Mouse (Mus musculus): ENCODE measurements at regions not wholly inside any gene's neighbourhood (a gene's known extent, or its start where the extent isn't known, plus 50 kb on each side); places are given as distances from the start of the nearest gene placed in this dataset.

DNA sequence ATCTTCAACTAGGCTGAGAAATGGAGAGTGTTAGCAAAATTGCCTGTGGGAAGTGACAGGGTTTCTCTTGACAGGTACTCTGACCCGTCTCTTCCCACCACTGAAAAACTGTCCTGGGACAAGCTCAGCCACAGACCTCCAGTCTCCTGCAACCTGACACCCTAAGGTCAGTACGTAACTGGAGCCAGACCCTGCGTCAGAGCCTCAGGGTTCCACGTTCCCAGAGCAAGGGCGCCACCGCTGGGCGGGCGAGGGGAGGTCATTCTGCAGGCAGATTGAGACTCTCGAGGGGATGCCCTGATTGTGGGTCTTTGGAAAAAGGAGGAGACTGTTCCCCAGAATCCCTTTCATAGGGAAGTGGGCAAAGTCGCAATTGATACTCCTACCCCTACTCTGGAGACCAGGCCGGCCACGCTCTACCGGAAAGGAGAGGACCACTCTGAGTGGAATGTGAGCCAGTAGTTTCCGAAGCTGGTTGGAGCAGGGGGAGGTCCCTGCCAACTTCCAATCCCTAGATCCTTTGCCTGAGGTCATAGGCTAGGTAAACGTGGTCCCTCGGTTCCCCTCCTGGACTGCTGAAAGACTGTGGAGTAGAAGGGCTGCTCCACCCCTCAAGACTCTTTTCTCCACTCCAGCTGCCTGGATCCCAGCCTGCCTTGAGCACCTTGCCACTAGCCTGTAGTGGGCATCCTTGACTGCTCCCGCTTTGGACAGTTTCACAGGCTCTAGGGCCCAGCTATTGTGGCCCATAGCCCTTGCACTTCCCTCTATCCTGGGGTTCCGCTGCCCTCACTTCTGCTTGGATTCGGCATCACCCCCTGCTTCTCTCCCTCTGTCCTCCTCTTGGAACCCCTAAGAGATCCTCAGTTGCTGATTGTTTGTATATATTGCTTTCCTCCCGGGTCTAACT, 61.0 kb upstream of the Lpcat1 start:
- ChIA-PET POLR2A (interaction anchor here in 3 of 4 experiments (0.5 to 2.1 kb wide), 5 partner anchors 27 to 188 kb away, joined by 3 to 11 read pairs (median 3); no protein-coding TSS in a partner anchor), CTCF (interaction anchor here (0.5 to 2.1 kb wide), 30 partner anchors 8 to 604 kb away, joined by 3 to 18 read pairs (median 5); partner anchors contain the start of gene Slc6a3 (in 1 of the 4))

DNA sequence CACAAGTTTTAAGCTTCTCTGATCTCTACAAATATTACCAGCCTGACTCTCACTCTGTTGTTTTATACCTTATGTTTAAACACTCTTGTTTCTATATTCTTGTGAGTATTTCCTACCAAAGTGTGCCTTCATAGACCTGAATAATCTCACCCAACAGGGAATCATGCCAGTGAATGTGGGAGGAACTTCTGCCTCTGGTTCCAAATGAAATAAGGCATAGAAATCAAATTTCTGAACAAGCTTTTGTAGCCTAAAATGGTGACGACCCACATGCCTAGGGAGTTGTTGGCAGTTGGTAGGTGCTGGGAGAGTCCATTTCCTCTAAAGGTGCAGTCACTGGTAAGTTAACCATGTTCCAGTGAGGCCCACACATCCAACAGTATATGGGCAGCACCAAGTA, 66.1 kb upstream of the Lpcat1 start:
- POLR2A ChIA-PET = interaction anchor here in 1 of 4 experiments (1.3 kb wide), 1 partner anchor 70 kb away, joined by 3 read pairs; no protein-coding TSS in a partner anchor
- CTCF ChIA-PET = no interaction called here

DNA sequence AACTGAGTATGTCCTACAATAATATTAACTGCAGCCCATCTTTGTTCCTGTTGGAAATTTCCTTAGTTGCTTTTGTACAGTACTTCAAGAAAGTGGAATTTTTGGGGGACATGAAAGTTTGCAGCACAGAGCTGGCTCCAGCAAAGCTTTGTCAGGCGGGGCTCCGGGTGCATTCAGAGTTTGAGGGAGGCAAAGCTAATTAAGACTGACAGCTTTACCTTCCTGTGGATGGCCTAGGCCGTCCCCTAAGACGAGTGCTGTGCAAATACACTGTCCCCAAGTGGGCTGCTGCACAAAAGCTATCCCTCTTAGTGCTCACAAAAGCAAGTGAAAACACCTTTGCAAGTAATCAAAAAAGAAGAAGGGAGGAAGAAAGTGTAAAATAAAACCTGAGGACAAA, 68.7 kb upstream of the Ndufs6 start:
- POLR2A ChIA-PET = interaction anchor here in 1 of 4 experiments (1.0 to 1.4 kb wide), 2 partner anchors 29 to 52 kb away, joined by 3 to 7 read pairs; no protein-coding TSS in a partner anchor
- CTCF ChIA-PET = interaction anchor here (0.5 to 1.5 kb wide), 8 partner anchors 9 to 243 kb away, joined by 3 to 8 read pairs (median 6); no protein-coding TSS in a partner anchor

DNA sequence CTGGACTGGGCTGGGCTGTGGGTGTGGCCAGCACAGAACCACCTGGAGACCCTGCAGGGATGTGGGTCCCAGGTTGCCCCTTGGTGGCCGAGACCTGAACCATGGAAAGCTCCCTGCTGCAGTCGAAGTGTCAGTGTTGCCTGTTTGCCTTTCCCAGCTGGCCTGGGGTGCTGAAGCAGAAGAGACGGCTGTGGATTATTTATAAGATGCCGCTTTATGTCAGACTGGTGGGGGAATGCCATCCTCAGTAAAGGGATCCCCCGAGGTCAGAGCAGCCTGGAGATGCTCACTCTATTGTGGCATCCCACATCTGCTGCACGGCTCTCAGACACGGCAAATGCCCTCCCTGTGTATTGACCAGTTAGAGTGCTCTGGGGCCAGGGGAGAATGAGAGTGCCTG, 67.5 kb upstream of the Ndufs6 start:
- ChIA-PET POLR2A (interaction anchor here in 1 of 4 experiments (0.6 kb wide), 1 partner anchor 38 kb away, joined by 8 read pairs; no protein-coding TSS in a partner anchor), CTCF (interaction anchor here in 1 of 4 experiments (0.6 kb wide), 1 partner anchor 186 kb away, joined by 4 read pairs; no protein-coding TSS in a partner anchor)

DNA sequence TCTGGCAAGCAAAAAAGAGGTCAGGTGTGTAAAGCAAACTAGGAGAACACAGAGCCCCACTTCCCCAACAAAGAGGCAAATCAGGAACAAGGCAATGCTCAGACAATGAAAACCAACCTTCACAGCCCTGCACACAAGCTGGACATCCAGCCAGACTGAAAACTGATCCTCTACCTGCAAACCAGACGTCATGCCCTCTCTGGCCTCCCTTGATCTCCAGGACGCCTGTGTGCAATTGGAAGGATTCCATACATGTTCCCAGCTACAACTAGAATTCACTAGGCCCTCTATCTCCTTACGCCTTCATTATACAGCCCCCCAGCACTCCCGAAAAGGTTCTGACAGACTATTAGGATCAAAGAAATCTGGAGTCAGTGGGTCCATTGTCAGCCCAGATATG, 60.7 kb upstream of the Ndufs6 start:
- ChIA-PET CTCF (no interaction called here), POLR2A (no interaction called here)

DNA sequence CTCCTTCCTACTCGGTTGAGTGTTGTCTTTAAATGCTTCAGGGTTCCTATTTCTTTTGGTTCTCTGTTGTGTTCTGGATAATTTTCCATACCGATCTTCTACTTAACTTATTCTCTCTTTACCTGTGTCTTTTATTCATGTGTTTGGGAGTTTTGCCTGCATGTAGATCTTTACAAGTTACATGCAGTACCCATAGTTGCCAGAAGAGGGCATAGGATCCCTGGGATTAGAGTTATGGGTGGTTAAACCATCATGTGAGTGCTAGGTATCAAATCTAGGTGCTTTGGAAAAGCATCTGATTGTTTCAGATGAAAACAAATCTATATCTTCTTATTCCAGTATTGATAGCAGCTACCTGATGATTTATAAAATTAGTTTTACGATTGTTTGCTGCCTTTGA, 55.2 kb upstream of the Ndufs6 start:
- ChIA-PET CTCF (interaction anchor here (0.8 to 1.7 kb wide), 6 partner anchors 22 to 237 kb away, joined by 3 to 5 read pairs (median 4); no protein-coding TSS in a partner anchor), POLR2A (no interaction called here)

All from embryonic stem cell, embryonic (primary cell).